Mouse (Mus musculus): ENCODE data around the gene Grap.

DNA sequence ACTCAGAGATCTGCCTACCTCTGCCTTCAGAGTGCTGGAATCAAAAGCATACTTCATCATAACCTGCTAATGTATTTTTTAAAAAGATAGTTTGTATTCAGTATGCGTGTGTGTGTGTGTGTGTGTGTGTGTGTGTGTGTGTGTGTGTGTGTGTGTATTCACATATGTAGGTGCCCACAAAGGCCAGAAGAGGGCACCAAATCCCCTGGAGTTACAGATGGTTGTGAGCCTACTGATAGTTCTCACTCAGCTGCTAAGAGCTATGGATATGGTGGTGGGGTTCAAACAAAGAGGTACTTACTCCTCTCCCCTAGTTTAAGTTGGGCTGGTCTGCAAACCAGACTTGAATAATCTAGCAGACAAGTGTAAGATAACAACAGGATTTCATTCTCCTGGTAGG, 26.6 kb upstream of the Grap start:
- TF ChIP-seq POLR2A (IDR thresholded peaks at IDR 0.05; ENCODE audit: low read depth, low read length) (no peak), CTCF (IDR thresholded peaks at IDR 0.05; ENCODE audit: extremely low read depth, insufficient read depth, insufficient read length, insufficient replicate concordance) (no peak)

Data from spleen, adult 2 months (tissue).